Mouse (Mus musculus) MEL (cell line): ENCODE data around the gene Gm10643. TPM values are rescaled to one million over a fixed set of nuclear protein-coding genes. Genes with fewer than 3 reads are reported as not detected.

Source experiments
- DNase-seq: peaks from one replicate; pipeline ENCODE4 v3.0.0; 2011; ENCODE audit warnings: low read depth, low spot score
- H3K27ac ChIP-seq: 2 replicates; pipeline ENCODE4 v1.5.1; 2012; ENCODE audit warnings: low read depth, mild to moderate bottlenecking, control low read depth, low read length, moderate library complexity; ENCODE audit not compliant: control insufficient read depth
- H3K27me3 ChIP-seq, 2 experiments: fragments of 150-350 bp in 1 of 2; sonication (generic) in 1 of 2; 2 replicates each; pipeline ENCODE4 v1.6.1; 2012; ENCODE audit warnings: low read length in 2 of 2, mild to moderate bottlenecking in 2 of 2, improper control_type of control experiment in 1 of 2, moderate library complexity in 1 of 2; ENCODE audit not compliant: insufficient read depth in 2 of 2, control insufficient read depth in 1 of 2
- H3K36me3 ChIP-seq, 2 experiments: 2 replicates each; pipeline ENCODE4 v1.6.1; 2012 to 2014; ENCODE audit warnings: low read length in 2 of 2, improper control_type of control experiment in 1 of 2, inconsistent platforms in 1 of 2, mild to moderate bottlenecking in 1 of 2; ENCODE audit not compliant: insufficient read depth in 2 of 2, control insufficient read depth in 1 of 2
- H3K4me1 ChIP-seq, 2 experiments: fragments of 150-350 bp in 1 of 2; sonication (generic) in 1 of 2; 2 replicates each; pipeline ENCODE4 v1.6.1; 2012; ENCODE audit warnings: low read length in 2 of 2, improper control_type of control experiment in 1 of 2, mild to moderate bottlenecking in 1 of 2; ENCODE audit not compliant: insufficient read depth in 2 of 2, control insufficient read depth in 1 of 2
- H3K4me3 ChIP-seq, 2 experiments: fragments of 150-350 bp in 1 of 2; sonication (generic) in 1 of 2; 2 replicates each; pipeline ENCODE4 v1.5.1; 2012; ENCODE audit warnings: low read depth in 2 of 2, low read length in 2 of 2, mild to moderate bottlenecking in 2 of 2, moderate library complexity in 2 of 2, control low read depth in 1 of 2, improper control_type of control experiment in 1 of 2; ENCODE audit not compliant: control insufficient read depth in 1 of 2, insufficient read depth in 1 of 2
- H3K79me2 ChIP-seq: 2 replicates; pipeline ENCODE4 v1.6.1; 2012; ENCODE audit warnings: mild to moderate bottlenecking, low read length, moderate library complexity; ENCODE audit not compliant: control insufficient read depth, poor library complexity, insufficient read depth
- H3K9ac ChIP-seq: 2 replicates; pipeline ENCODE4 v1.6.1; 2012; ENCODE audit warnings: low read depth, mild to moderate bottlenecking, control low read depth, low read length, moderate library complexity; ENCODE audit not compliant: control insufficient read depth, poor library complexity, severe bottlenecking
- H3K9me3 ChIP-seq: fragments of 150-350 bp; sonication (generic); replicated peaks from 2 replicates; pipeline ENCODE4 v1.6.1; 2012; ENCODE audit warnings: mild to moderate bottlenecking, low read length, improper control_type of control experiment, moderate library complexity; ENCODE audit not compliant: insufficient read depth
- CTCF ChIP-seq, 3 experiments: IDR thresholded peaks in 2 of 3; conservative IDR thresholded peaks in 1 of 3; 2 replicates each; pipeline ENCODE4 v1.5.1; 2011 to 2012; ENCODE audit warnings: low read length in 3 of 3, low read depth in 2 of 3, mild to moderate bottlenecking in 2 of 3, improper control_type of control experiment in 1 of 3, inconsistent platforms in 1 of 3, mixed read lengths in 1 of 3, moderate library complexity in 1 of 3; ENCODE audit not compliant: control insufficient read depth in 1 of 3, insufficient read depth in 1 of 3, poor library complexity in 1 of 3, severe bottlenecking in 1 of 3
- E2F4 ChIP-seq: IDR thresholded peaks from 2 replicates; pipeline ENCODE4 v1.6.1; 2011; ENCODE audit warnings: low read depth, low read length, improper control_type of control experiment, borderline replicate concordance
- ETS1 ChIP-seq: IDR thresholded peaks from 2 replicates; pipeline ENCODE4 v1.6.1; 2012; ENCODE audit warnings: low read depth, mild to moderate bottlenecking, inconsistent platforms, low read length, improper control_type of control experiment, moderate library complexity
- HCFC1 ChIP-seq: IDR thresholded peaks from 2 replicates; pipeline ENCODE4 v1.6.1; 2012; ENCODE audit warnings: low read depth, mild to moderate bottlenecking, inconsistent platforms, low read length, improper control_type of control experiment, moderate library complexity
- JUND ChIP-seq: IDR thresholded peaks from 2 replicates; pipeline ENCODE4 v1.6.1; 2011; ENCODE audit warnings: low read depth, mild to moderate bottlenecking, improper control_type of control experiment, low read length
- KAT2A ChIP-seq: conservative IDR thresholded peaks from 2 replicates; pipeline ENCODE4 v1.6.1; 2012; ENCODE audit warnings: low read depth, low read length, improper control_type of control experiment, inconsistent platforms
- MAFK ChIP-seq: IDR thresholded peaks from 2 replicates; pipeline ENCODE4 v1.6.1; 2011; ENCODE audit warnings: low read depth, mild to moderate bottlenecking, low read length, improper control_type of control experiment, borderline replicate concordance
- MAX ChIP-seq: IDR thresholded peaks from 2 replicates; pipeline ENCODE4 v1.6.1; 2011; ENCODE audit warnings: low read length, improper control_type of control experiment
- MAZ ChIP-seq: IDR thresholded peaks from 2 replicates; pipeline ENCODE4 v1.6.1; 2012; ENCODE audit warnings: low read depth, mild to moderate bottlenecking, inconsistent platforms, low read length, improper control_type of control experiment
- MYC ChIP-seq: IDR thresholded peaks from 2 replicates; pipeline ENCODE4 v1.6.1; 2011; ENCODE audit warnings: low read depth, mild to moderate bottlenecking, low read length, improper control_type of control experiment, moderate library complexity
- POLR2AphosphoS2 ChIP-seq: IDR thresholded peaks from 2 replicates; pipeline ENCODE4 v1.6.1; 2011; ENCODE audit warnings: low read length, improper control_type of control experiment
- POLR2AphosphoS5 ChIP-seq: IDR thresholded peaks from 2 replicates; pipeline ENCODE4 v1.6.1; 2012; ENCODE audit warnings: low read depth, borderline replicate concordance, mild to moderate bottlenecking, inconsistent platforms, low read length, moderate library complexity, mixed read lengths
- RAD21 ChIP-seq: IDR thresholded peaks from 2 replicates; pipeline ENCODE4 v1.6.1; 2011; ENCODE audit warnings: mild to moderate bottlenecking, low read depth, low read length, improper control_type of control experiment
- RCOR1 ChIP-seq: IDR thresholded peaks from 2 replicates; pipeline ENCODE4 v1.6.1; 2012; ENCODE audit warnings: low read depth, mild to moderate bottlenecking, inconsistent platforms, low read length, improper control_type of control experiment
- SMC3 ChIP-seq: IDR thresholded peaks from 2 replicates; pipeline ENCODE4 v1.6.1; 2011; ENCODE audit warnings: low read depth, low read length, improper control_type of control experiment
- TAL1 ChIP-seq: IDR thresholded peaks from 2 replicates; pipeline ENCODE4 v1.6.1; 2012; ENCODE audit warnings: mild to moderate bottlenecking, inconsistent platforms, low read length, moderate library complexity, mixed read lengths
- USF1 ChIP-seq: IDR thresholded peaks from 2 replicates; pipeline ENCODE4 v1.6.1; 2014; ENCODE audit warnings: low read depth, mild to moderate bottlenecking, inconsistent platforms, low read length, improper control_type of control experiment, moderate library complexity
- ZKSCAN1 ChIP-seq: IDR thresholded peaks from 2 replicates; pipeline ENCODE4 v1.6.1; 2012; ENCODE audit warnings: low read depth, mild to moderate bottlenecking, inconsistent platforms, low read length, improper control_type of control experiment, moderate library complexity
- ZMIZ1 ChIP-seq: IDR thresholded peaks from 2 replicates; pipeline ENCODE4 v1.6.1; 2012; ENCODE audit warnings: low read depth, mild to moderate bottlenecking, inconsistent platforms, low read length, improper control_type of control experiment, moderate library complexity
- polyA plus RNA-seq, 2 experiments: library from polyadenylated mRNA; stranded (reverse) in 1 of 2; unstranded in 1 of 2; fragments of >175 nt in 1 of 2; fragments of >200 nt in 1 of 2; gene quantifications; 2 replicates each; pipeline versions ENCODE4 v1.2.1 to v1.2.4; 2012; ENCODE audit warnings: low replicate concordance in 2 of 2, low read depth in 1 of 2; ENCODE audit not compliant: insufficient read length in 2 of 2, insufficient read depth in 1 of 2, missing spikeins in 1 of 2
- total RNA-seq: library from RNA; depleted of rRNA; stranded (reverse); fragments of 300-350 nt; gene quantifications from 2 replicates; pipeline ENCODE4 v1.2.3, GENCODE M21; 2012

Gene Gm10643
- total and polyA plus RNA-seq, 3 experiments, result 0.23 to 0.28 TPM; not detected in 1

GRCm38 (mm10) chr8:84087821-84088220 lies 22.9 kb upstream of the Gm10643 start:
- H3K4me3 ChIP-seq, result no peak overlapping the region
- DNase-seq, result no peak
- no peak overlapping the region for H3K9ac ChIP-seq
- no peaks in the 10 kb centered on the region for H3K36me3 ChIP-seq
- no peaks in the 10 kb centered on the region for H3K27me3 ChIP-seq
- H3K4me1 ChIP-seq, result no peaks in the 10 kb centered on the region
- TF ChIP-seq ETS1 (no peak), SMC3 (no peak), USF1 (no peak), JUND (no peak), RAD21 (no peak), ZKSCAN1 (no peak), POLR2AphosphoS5 (no peak), HCFC1 (no peak), ZMIZ1 (no peak), CTCF (IDR thresholded peaks at IDR 0.05 in 2 of 3, conservative IDR thresholded peaks at IDR 0.05 in 1 of 3; ENCODE audit: control insufficient read depth in 1 of 3, insufficient read depth in 1 of 3, low read depth in 2 of 3, low read length in 3 of 3, poor library complexity in 1 of 3, severe bottlenecking in 1 of 3) (no peak)
- TF ChIP-seq, all 39 proteins: peak for 0
- Histone ChIP-seq H3K79me2 (no peaks in the 10 kb centered on the region), H3K9me3 (no peaks in the 10 kb centered on the region), H3K27ac (no peak overlapping the region)

GRCm38 (mm10) chr8:84087156-84087555 lies 22.2 kb upstream of the Gm10643 start:
- no peak overlapping the region for H3K4me3 ChIP-seq
- no peaks in the 10 kb centered on the region for H3K9me3 ChIP-seq
- H3K27ac ChIP-seq, result no peak overlapping the region
- H3K4me1 ChIP-seq, result no peaks in the 10 kb centered on the region
- no peak for DNase-seq
- TF ChIP-seq RAD21 (no peak), MYC (no peak), MAX (no peak), E2F4 (no peak), MAFK (no peak), RCOR1 (no peak), POLR2AphosphoS2 (no peak), POLR2AphosphoS5 (no peak), MAZ (no peak), HCFC1 (no peak), KAT2A (no peak), TAL1 (no peak)
- H3K27me3 ChIP-seq, result no peaks in the 10 kb centered on the region
- no peaks in the 10 kb centered on the region for H3K36me3 ChIP-seq
- H3K79me2 ChIP-seq, result no peaks in the 10 kb centered on the region
- H3K9ac ChIP-seq, result no peak overlapping the region
